Comparison of ENCODE assay signal across 9 mouse cellular contexts in the genomic region with DNA sequence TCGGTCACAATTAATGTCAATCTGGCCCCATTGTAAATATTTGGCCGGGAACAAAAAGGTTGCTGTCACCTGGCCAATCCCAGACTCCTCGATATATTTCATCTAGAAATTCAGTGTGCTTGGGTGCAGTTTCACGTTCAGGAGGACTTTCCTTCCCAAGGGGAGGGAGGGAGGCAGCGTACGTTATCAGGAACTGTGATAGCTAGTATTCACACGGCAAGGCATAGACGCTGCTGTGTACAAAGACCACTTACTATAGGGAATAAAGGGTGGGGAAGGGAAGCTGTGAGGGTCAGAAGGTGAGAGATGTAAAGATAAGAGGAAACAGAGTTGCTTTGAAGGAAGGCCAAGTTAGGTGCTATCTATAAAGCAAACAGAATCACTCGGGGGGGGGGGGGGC.
"Had no signal": no experiment of that assay in that cellular context is flagged by ENCODE, and none has a peak within 500 bp of the region (broad histone marks: within the 10 kb centered on the region; RNA-seq: fewer than 3 reads in every experiment).

No protein-coding gene starts in this region.

- H3K4me2 ChIP-seq: liver, embryonic 11.5 days; liver, embryonic 15.5 days; midbrain, embryonic 13.5 days had no signal

- H3K36me3 ChIP-seq: liver, embryonic 15.5 days; midbrain, embryonic 13.5 days had no signal

- H3K27ac ChIP-seq: layer of hippocampus, adult 2 months; liver, embryonic 15.5 days; midbrain, embryonic 13.5 days had no signal

- H3K27me3 ChIP-seq: liver, embryonic 15.5 days; midbrain, embryonic 13.5 days had no signal

- DNase-seq: kidney, adult 9 months; kidney, postnatal 10 days; kidney, postnatal 4 days; lung, adult 2 months; thymus, postnatal 4 days had no signal

- ATAC-seq: midbrain, embryonic 13.5 days had no signal

- H3K9ac ChIP-seq: liver, embryonic 15.5 days; midbrain, embryonic 13.5 days had no signal

- H3K4me1 ChIP-seq: liver, embryonic 15.5 days; midbrain, embryonic 13.5 days had no signal

- H3K9me3 ChIP-seq: liver, embryonic 15.5 days; midbrain, embryonic 13.5 days had no signal

- H3K4me3 ChIP-seq: layer of hippocampus, adult 2 months; liver, embryonic 15.5 days; midbrain, embryonic 13.5 days had no signal
